Comparison of ENCODE assay signal across 24 mouse cellular contexts in the genomic region with DNA sequence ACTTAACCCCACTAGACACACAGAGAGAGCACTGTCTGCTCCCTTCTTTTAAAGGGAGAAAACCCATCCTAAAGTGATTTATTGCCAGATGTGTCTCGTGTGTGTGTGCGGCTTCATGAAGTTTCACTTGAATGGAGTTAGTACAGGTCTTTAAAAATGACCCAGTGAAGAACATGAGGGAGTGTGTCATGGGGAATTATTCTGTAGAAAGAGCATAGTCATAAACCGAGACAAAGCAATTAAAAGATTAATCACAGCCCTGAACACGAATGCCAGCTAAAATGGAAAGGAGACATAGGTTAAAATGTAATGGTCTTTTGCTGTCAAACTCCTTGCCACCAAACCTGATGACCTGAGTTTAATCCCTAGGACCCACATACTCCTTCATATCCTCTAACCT. TPM values are rescaled to one million over a fixed set of nuclear protein-coding genes. Genes with fewer than 3 reads are reported as not detected.
"Had no signal": no experiment of that assay in that cellular context is flagged by ENCODE, and none has a peak within 500 bp of the region (broad histone marks: within the 10 kb centered on the region; RNA-seq: fewer than 3 reads in every experiment).

No protein-coding gene starts in this region.

- DNase-seq: liver, postnatal 0 days; lung, adult 2 months; lung, postnatal 14 days; lung, postnatal 36 days; right cerebral cortex, postnatal 25 days; right cerebral cortex, postnatal 4 days; thymus, adult 2 months; thymus, postnatal 25 days; thymus, postnatal 4 days had no signal

- H3K4me2 ChIP-seq: lung, embryonic 15.5 days; midbrain, embryonic 11.5 days; midbrain, embryonic 13.5 days; midbrain, embryonic 15.5 days; neural tube, embryonic 12.5 days; stomach, embryonic 15.5 days had no signal

- H3K27me3 ChIP-seq: lung, embryonic 15.5 days; megakaryocyte, embryonic 14.5 days; midbrain, embryonic 13.5 days; midbrain, embryonic 15.5 days; neural tube, embryonic 12.5 days; stomach, embryonic 15.5 days had no signal

- H3K36me3 ChIP-seq: lung, embryonic 15.5 days; midbrain, embryonic 13.5 days; midbrain, embryonic 15.5 days; neural tube, embryonic 12.5 days; stomach, embryonic 15.5 days had no signal

- ATAC-seq: liver, postnatal 0 days; lung, postnatal 0 days; midbrain, embryonic 13.5 days; midbrain, embryonic 15.5 days had no signal

- H3K27ac ChIP-seq: lung, embryonic 15.5 days; macrophage; midbrain, embryonic 13.5 days; midbrain, embryonic 15.5 days; neural tube, embryonic 12.5 days; stomach, embryonic 15.5 days; stomach, postnatal 0 days had no signal

- H3K4me3 ChIP-seq: lung, embryonic 15.5 days; megakaryocyte, embryonic 14.5 days; midbrain, embryonic 13.5 days; midbrain, embryonic 15.5 days; neural tube, embryonic 12.5 days; stomach, embryonic 15.5 days had no signal

- H3K9ac ChIP-seq: liver, postnatal 0 days; lung, embryonic 15.5 days; midbrain, embryonic 13.5 days; midbrain, embryonic 15.5 days; neural tube, embryonic 12.5 days; stomach, embryonic 15.5 days had no signal

- H3K9me3 ChIP-seq: lung, embryonic 15.5 days; megakaryocyte, embryonic 14.5 days; midbrain, embryonic 13.5 days; midbrain, embryonic 15.5 days; neural tube, embryonic 12.5 days; stomach, embryonic 15.5 days had no signal

- H3K4me1 ChIP-seq: lung, embryonic 15.5 days; midbrain, embryonic 13.5 days; midbrain, embryonic 15.5 days; neural tube, embryonic 12.5 days; stomach, embryonic 15.5 days had no signal

RNA-seq across cellular contexts. Expression of gene Ceacam18, which starts 0.6 kb away (rescaled TPM):
- total RNA-seq: megakaryocyte progenitor cell, adult 5-6 weeks; midbrain, postnatal 0 days; monocyte, adult 5-6 weeks had no signal
- polyA plus RNA-seq: lung, adult 2 months; lung, embryonic 15.5 days; macrophage; midbrain, embryonic 11.5 days; midbrain, embryonic 13.5 days; midbrain, embryonic 15.5 days; midbrain, postnatal 0 days; neural tube, embryonic 12.5 days; spleen, adult 2 months; urinary bladder, adult 2 months had no signal

RNA-seq across cellular contexts. Expression of gene Siglece, which starts 26.0 kb away (rescaled TPM):
- total RNA-seq: midbrain, postnatal 0 days had no signal
- polyA plus RNA-seq: midbrain, postnatal 0 days had no signal

RNA-seq across cellular contexts. Expression of gene Zfp819, which starts 27.0 kb away (rescaled TPM):
- total RNA-seq: monocyte, adult 5-6 weeks had no signal
- polyA plus RNA-seq: liver, postnatal 0 days; lung, adult 2 months; macrophage; stomach, embryonic 15.5 days; stomach, postnatal 0 days had no signal
